Mouse (Mus musculus) mature B cell (primary cell): ENCODE results near the gene Vgll4.

Experiments
- in situ Hi-C: fragments of 300-500 bp; cut with MboI; formaldehyde crosslinking; loops from 2 replicates; pipeline ENCODE4 v1.14.3; 2019

Vgll4 gene

GRCm38 (mm10) chr6:114847582-114848174 lies 122.1 kb downstream of the Vgll4 start:
- in situ Hi-C loops = no loop called here

DNA sequence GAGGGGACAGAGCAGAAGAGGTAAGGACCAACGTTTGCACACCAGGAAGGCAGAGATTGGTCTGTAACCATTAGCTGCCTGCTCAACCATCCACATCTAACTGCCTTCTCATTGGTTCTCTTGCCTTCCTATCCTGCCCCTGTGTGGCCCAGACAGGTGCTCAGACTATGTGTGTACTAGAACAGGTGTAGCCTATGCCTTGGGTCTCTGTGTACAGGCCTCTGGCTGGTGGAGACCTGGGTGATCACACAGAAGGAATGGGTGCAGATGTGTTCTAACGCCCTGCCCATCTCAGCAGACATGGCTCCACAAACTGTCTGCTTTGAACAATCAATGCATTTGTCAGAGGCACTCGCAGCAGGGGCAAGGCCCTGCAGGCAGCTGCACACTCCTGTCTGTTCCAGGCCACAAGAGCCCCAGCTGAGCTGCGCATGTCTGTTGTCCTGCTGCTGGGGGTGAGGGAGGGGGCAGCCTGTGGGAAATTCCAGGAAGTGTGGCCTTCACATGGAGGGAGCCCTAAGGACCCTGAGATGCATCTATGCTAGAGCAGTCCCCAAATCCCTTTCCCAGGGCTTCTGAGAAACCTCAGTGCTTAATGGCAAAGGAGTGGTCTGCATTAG lies 123.5 kb downstream of the Vgll4 start:
- in situ Hi-C loops = no loop called here

DNA sequence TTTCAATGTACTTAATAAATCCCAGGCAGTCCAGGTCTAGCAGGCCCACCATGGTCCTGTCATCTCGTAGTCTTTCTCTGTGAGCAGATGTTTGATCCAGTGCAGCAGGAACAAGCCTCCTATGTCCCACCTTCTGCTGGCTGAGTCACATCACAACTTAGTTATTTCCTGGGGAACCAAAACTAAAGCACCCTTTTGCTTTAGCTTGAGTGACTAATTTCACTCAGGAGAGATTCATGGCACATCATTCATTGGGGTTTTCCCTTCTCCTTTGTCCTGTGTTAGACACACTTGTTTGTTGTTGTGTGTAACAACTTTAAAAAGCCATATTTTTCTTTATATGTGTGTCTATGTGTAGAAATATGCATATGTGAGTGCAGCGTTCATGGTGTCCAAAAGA lies 126.9 kb downstream of the Vgll4 start:
- in situ Hi-C loops = no loop called here

DNA sequence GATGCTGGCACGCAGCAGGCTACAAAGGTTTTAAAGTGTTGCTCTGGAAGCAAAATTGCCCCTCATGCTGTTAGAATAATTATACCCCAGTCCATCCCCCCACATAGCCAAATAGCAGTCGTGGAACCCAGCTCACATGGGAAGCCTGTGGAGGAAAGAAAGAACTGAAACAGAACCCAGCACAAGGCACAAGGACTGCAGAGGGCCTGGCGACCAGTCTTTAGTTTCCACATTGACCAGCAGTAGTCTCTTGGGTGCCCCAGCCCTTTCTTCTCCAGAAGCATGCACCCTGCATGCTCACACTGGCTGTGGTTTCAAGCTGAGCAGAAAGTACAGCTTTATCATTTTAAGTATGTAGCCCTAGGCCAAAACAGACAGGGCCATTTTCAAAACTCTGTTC lies 127.7 kb downstream of the Vgll4 start:
- in situ Hi-C loops = no loop called here

GRCm38 (mm10) chr6:114840012-114840411 lies 129.8 kb downstream of the Vgll4 start:
- in situ Hi-C loops = no loop called here

- in situ Hi-C loops = no loop called here
Measured at GRCm38 (mm10) chr6:114838872-114839271, 130.9 kb downstream of the Vgll4 start.

- in situ Hi-C loops = no loop called here
Measured at GRCm38 (mm10) chr6:114836433-114836832, 133.4 kb downstream of the Vgll4 start.

- in situ Hi-C loops = no loop called here
Measured at GRCm38 (mm10) chr6:114835752-114836151, 134.0 kb downstream of the Vgll4 start.

- in situ Hi-C loops = no loop called here
Measured at GRCm38 (mm10) chr6:114835344-114835743, 134.4 kb downstream of the Vgll4 start.

- in situ Hi-C loops = no loop called here
Measured at GRCm38 (mm10) chr6:114833791-114834346, 135.9 kb downstream of the Vgll4 start.

- in situ Hi-C loops = no loop called here
Measured at GRCm38 (mm10) chr6:114833058-114833685, 136.6 kb downstream of the Vgll4 start.

GRCm38 (mm10) chr6:114831807-114832206 lies 138.0 kb downstream of the Vgll4 start:
- in situ Hi-C loops = no loop called here

DNA sequence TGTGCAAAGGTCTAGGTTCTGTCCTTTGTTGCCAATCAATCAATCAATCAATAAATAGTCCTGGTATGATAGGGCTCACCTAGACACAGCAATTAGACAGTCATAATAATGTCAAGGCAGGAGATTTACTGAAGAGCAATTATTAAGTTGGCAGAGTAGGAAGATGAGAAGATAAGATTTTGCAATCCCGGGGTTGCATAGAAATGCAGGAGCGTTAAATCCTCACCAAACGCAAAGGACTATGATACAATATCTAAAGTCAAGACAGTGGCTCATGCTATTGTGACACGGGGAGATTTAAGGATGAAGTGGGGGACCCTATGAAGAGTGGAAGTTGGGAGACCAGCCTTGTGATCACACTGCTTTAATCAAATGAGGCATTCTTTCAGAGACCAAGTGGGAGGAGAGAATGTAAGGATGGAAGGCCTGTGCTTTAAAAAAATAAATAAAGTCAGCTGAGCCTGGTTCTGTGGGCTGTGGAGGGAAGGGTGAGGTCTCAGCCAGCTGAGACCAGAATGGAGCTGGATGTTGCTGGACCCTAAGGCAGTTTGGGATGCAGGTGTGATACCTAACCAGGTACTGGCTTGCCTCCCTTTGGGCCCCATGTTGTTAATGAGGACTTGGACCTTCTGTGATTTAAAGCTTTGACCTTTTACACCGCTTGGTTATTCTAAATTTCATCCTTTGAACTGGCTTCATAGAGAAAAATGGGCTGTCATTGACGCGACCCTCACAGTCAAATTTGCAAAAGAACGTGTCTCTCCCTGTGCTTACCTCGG lies 139.9 kb downstream of the Vgll4 start:
- in situ Hi-C loops = no loop called here

GRCm38 (mm10) chr6:114826889-114827288 lies 142.9 kb downstream of the Vgll4 start:
- in situ Hi-C loops = no loop called here

GRCm38 (mm10) chr6:114821646-114822045 lies 148.1 kb downstream of the Vgll4 start:
- in situ Hi-C loops = no loop called here

DNA sequence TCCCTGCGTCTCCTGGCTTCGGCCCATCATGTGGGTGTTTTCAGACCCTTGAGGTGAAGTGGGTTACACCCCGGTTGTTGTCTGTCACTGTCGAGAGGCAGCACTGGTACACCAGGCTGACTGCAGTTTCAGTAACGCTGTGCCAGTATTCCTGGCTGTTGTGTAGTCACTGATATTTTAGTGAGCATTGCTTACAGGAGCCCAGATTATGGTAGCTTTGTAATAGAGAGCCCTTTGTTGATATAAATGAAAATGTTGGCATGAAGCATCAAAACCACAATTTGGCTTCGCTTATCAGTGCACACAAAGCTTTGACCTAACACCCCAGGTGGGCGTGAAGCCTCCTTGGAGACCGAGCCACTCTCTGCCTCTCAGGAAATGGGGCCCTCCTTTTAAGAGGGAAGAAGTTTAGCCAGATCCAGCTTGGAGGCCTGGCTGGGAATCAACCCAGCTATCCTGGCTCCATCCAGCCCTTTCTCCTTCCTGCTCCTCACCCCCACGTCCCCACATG lies 149.8 kb downstream of the Vgll4 start:
- in situ Hi-C loops = no loop called here

GRCm38 (mm10) chr6:114818471-114818870 lies 151.3 kb downstream of the Vgll4 start:
- in situ Hi-C loops = no loop called here

- in situ Hi-C loops = no loop called here
Measured at GRCm38 (mm10) chr6:114817948-114818347, 151.8 kb downstream of the Vgll4 start.

DNA sequence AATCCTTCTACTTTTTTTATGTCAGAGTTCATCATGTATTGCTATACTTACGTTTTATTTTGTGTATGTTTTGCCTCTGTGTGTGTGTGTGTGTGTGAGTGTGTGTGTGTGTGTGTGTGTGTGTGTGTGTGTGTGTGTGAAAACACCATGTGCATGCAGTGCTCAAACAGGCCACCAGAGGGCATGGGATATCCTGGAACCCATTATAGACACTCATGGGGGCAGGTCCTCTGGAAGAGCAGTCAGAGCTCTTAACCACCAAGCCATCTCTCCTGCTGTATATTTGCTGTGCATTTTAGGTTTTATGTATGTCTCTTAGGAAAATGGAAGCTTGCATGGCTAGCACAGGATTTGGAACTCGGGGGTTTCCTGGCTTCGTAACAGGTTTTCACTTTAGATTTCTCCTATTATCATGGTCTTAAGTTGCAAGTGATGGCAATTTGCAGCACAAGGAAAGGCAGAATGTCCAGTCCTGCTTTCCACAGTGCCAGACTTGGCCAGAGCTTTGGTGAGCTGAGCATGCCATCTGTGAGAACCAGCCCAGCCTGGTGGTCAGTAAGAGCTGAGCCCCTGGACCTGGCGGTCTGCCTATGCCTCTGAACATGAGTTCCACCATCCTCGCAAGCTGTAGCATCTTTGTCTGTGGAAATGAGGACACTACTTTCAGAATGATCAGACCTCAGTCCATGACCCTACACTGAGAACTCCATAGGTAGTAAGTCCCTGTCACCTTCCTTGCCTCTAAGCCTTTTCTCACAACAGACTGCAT lies 154.7 kb downstream of the Vgll4 start:
- in situ Hi-C loops = no loop called here

DNA sequence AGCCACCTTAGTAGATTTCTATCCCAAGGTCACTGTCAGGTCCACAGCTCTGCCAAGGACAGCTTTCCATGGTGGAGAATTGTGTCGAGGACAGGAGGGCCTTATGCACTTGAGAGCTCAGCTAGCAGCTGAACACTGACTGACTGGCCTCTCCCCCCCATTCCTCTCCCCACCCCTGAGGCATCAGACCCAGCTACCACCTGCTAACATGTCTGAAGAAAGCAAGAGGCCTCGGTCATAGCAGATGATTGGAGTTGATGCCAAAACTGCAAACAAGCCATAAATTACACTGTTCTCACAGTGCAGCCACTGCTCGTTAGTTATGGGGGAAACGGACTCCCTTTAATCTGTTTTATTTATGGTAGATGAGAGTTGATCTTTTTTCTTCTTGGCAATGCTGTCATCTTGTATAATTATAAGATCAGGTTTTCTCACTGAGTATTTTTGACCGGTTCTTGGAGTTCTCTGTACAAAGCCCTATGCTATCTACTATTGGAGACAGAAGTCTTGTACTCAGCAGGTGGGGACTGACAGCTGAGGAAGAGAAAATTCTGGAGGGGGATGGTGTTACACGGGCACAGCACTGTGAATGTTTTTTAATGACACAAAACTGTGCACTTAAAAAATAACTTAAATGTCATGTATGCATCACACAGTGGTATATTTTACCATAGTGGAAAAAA lies 155.5 kb downstream of the Vgll4 start:
- in situ Hi-C loops = no loop called here

GRCm38 (mm10) chr6:114812779-114813178 lies 157.0 kb downstream of the Vgll4 start:
- in situ Hi-C loops = no loop called here
